ENCODE assay signal across 8 mouse cellular contexts in the genomic region with DNA sequence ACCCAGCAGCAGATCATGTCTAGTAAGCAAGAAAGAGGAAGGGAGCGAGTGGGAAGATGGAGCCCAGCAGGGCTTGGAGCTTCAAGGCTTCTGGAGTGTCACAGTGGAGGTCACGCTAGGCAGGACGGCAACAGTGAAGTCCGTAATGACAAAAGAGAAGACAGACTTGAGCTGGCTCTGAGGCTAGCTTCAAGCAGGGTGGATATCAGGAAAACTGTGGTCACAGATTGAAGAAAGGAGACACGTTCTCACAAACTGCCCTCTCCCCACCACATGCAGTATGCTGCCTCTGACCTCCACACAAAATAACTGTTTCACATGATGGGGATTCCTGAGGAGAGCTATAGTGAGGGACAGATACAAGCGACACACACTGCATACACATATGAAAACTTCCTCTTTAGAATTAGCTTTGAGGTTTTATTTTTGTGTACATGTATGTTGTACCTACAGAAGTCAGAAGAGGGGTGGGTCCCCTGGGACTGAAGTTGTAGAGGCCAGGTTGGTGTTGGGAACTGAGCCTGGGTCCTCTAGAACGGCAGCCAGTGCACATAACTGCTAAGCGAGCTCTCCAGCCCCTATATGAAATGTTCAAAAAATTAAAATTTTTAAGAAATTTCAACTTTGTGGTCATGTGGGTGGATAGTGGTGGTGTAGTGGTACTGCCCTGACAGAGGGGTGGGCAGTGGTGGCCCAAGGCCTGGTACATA. TPM values are rescaled to one million over a fixed set of nuclear protein-coding genes. Genes with fewer than 3 reads are reported as not detected.
DNase-seq lines count a peak whose midpoint lies in the region; ATAC-seq and TF ChIP-seq lines count a peak whose summit lies in the region.

No protein-coding gene starts in this region.

- no peak for TF ChIP-seq RAD21 in CH12.LX (IDR thresholded peaks at IDR 0.05; ENCODE audit: low read depth, low read length)

- no peaks in the 10 kb centered on the region for H3K27me3 ChIP-seq in intestine, embryonic 14.5 days (replicated peaks; ENCODE audit: control insufficient read depth, insufficient read depth, low read length)
- H3K27me3 ChIP-seq in intestine, postnatal 0 days (replicated peaks; ENCODE audit: control insufficient read depth, insufficient read depth, low read length): no peaks in the 10 kb centered on the region
- H3K27me3 ChIP-seq in CH12.LX (replicated peaks): no peaks in the 10 kb centered on the region
- no peaks in the 10 kb centered on the region for H3K27me3 ChIP-seq in liver, embryonic 12.5 days (replicated peaks)

- no peak for TF ChIP-seq EP300 in CH12.LX (IDR thresholded peaks at IDR 0.05; ENCODE audit: low read length)

- H3K9me3 ChIP-seq in intestine, embryonic 14.5 days (ENCODE audit: control insufficient read depth, low read length): no peaks in the 10 kb centered on the region
- no peaks in the 10 kb centered on the region for H3K9me3 ChIP-seq in intestine, postnatal 0 days (ENCODE audit: control insufficient read depth)
- no peaks in the 10 kb centered on the region for H3K9me3 ChIP-seq in CH12.LX (replicated peaks; ENCODE audit: low read length)
- no peaks in the 10 kb centered on the region for H3K9me3 ChIP-seq in liver, embryonic 12.5 days (replicated peaks)

- H3K4me3 ChIP-seq in intestine, embryonic 14.5 days (ENCODE audit: low read depth, low read length): no peak overlapping the region
- no peak overlapping the region for H3K4me3 ChIP-seq in intestine, postnatal 0 days (ENCODE audit: low read depth, low read length)
- no peak overlapping the region for H3K4me3 ChIP-seq in CH12.LX (replicated peaks in 1 of 3; ENCODE audit: low read depth in 2 of 3, low read length in 2 of 3, poor library complexity in 1 of 3)
- H3K4me3 ChIP-seq in liver, embryonic 12.5 days: 0 out of 2 replicates have a peak overlapping the region, but pooled peaks have one; percentile 0

- TF ChIP-seq POLR2A in CH12.LX (IDR thresholded peaks at IDR 0.05; ENCODE audit: low read depth, low read length): no peak

- peaks cover 47% of the 10 kb centered on the region for H3K79me2 ChIP-seq in CH12.LX (replicated peaks; ENCODE audit: control insufficient read depth, extremely low read depth, insufficient read depth, poor library complexity, severe bottlenecking)

- H3K27ac ChIP-seq in intestine, embryonic 14.5 days (ENCODE audit: low read depth): no peak overlapping the region
- H3K27ac ChIP-seq in intestine, postnatal 0 days (ENCODE audit: low read depth, low read length): no peak overlapping the region
- H3K27ac ChIP-seq in CH12.LX (ENCODE audit: insufficient read depth, low read depth): no peak overlapping the region
- no peak overlapping the region for H3K27ac ChIP-seq in liver, embryonic 12.5 days

- in situ Hi-C loops in CH12.LX (cut with MboI; ENCODE audit: low pct_ligation_motif_present, low pct_unique_long_range_greater_than_20kb, low sequenced_read_pairs): no loop called here

- DNase-seq in intestine, embryonic 14.5 days (ENCODE audit: low spot score): no peak
- DNase-seq in A20 (ENCODE audit: low read depth, low spot score) (peak; percentile 67), CH12.LX (ENCODE audit: extremely low read depth) (no peak)
- DNase-seq in adrenal gland, postnatal 36 days: no peak
- DNase-seq in cerebellum, adult 9-10 months: no peak

- H3K9ac ChIP-seq in intestine, embryonic 14.5 days (ENCODE audit: low read length): no peak overlapping the region
- H3K9ac ChIP-seq in intestine, postnatal 0 days (ENCODE audit: low read depth, low read length): no peak overlapping the region
- H3K9ac ChIP-seq in CH12.LX (ENCODE audit: insufficient read depth, low read depth): no peak overlapping the region
- H3K9ac ChIP-seq in liver, embryonic 12.5 days: 0 out of 2 replicates have a peak overlapping the region, but pooled peaks have one; percentile 15

- peaks cover 22% of the 10 kb centered on the region for H3K4me1 ChIP-seq in intestine, embryonic 14.5 days (replicated peaks; ENCODE audit: control insufficient read depth, insufficient read depth, low read length)
- 0 out of 2 replicates have a peak, but pooled peaks cover 2% of the 10 kb centered on the region for H3K4me1 ChIP-seq in intestine, postnatal 0 days (replicated peaks; ENCODE audit: control insufficient read depth, insufficient read depth, low read length)
- H3K4me1 ChIP-seq in CH12.LX (ENCODE audit: control insufficient read depth in 1 of 2, insufficient read depth in 2 of 2): peaks cover 18 to 68% of the 10 kb centered on the region in 2 experiments
- peaks cover 76% of the 10 kb centered on the region for H3K4me1 ChIP-seq in liver, embryonic 12.5 days

- no peak for TF ChIP-seq CTCF in intestine, postnatal 0 days (IDR thresholded peaks at IDR 0.05; ENCODE audit: low read depth)
- TF ChIP-seq CTCF in CH12.LX (conservative IDR thresholded peaks at IDR 0.05 in 1 of 2, IDR thresholded peaks at IDR 0.05 in 1 of 2; ENCODE audit: low read depth in 2 of 2, low read length in 2 of 2): no peak

- ATAC-seq in intestine, embryonic 14.5 days (replicated peaks; ENCODE audit: low FRiP score, low TSS enrichment, low read depth): no peak
- ATAC-seq in intestine, postnatal 0 days: no peak
- no peak for ATAC-seq in liver, embryonic 12.5 days
- ATAC-seq in inflammation-experienced regulatory T-cells, adult 6 months: no peak

- WGBS in intestine, embryonic 14.5 days: 87% methylated on average over 8 of the region's 8 CpGs
- WGBS in intestine, postnatal 0 days: 86% methylated on average over 8 of the region's 8 CpGs
- WGBS in liver, embryonic 12.5 days (ENCODE audit: insufficient replicate concordance): 75% methylated on average over 8 of the region's 8 CpGs

- peak overlapping the region; percentile 92; the same call in 1 of the 2 replicates for H3K4me2 ChIP-seq in intestine, embryonic 14.5 days (ENCODE audit: low read length)
- no peak overlapping the region for H3K4me2 ChIP-seq in intestine, postnatal 0 days (replicated peaks; ENCODE audit: low read depth)
- peak overlapping the region; percentile 80 for H3K4me2 ChIP-seq in CH12.LX (ENCODE audit: insufficient read depth, low read depth, poor library complexity, severe bottlenecking)
- H3K4me2 ChIP-seq in liver, embryonic 12.5 days: peak overlapping the region; percentile 100

- dilution Hi-C loops in CH12.LX (cut with MboI; ENCODE audit: extremely low pct_ligation_motif_present, extremely low pct_unique_long_range_greater_than_20kb, low sequenced_read_pairs): no loop called here

- peaks cover 23% of the 10 kb centered on the region for H3K36me3 ChIP-seq in intestine, embryonic 14.5 days (ENCODE audit: control insufficient read depth, insufficient read depth, low read length)
- H3K36me3 ChIP-seq in intestine, postnatal 0 days (ENCODE audit: control insufficient read depth, insufficient read depth): peaks cover 8% of the 10 kb centered on the region; the same call in 1 of the 2 replicates
- H3K36me3 ChIP-seq in CH12.LX (replicated peaks in 1 of 2; ENCODE audit: control insufficient read depth in 1 of 2, insufficient read depth in 1 of 2, low read length in 1 of 2): peaks cover 20 to 47% of the 10 kb centered on the region in 2 experiments
- peaks cover 17% of the 10 kb centered on the region for H3K36me3 ChIP-seq in liver, embryonic 12.5 days

TF ChIP-seq in CH12.LX, 34 proteins besides CTCF, POLR2A, EP300 and RAD21 (continues in another document):
- no peak for TF ChIP-seq NRF1 (IDR thresholded peaks at IDR 0.05; ENCODE audit: low read depth, low read length)
- no peak for TF ChIP-seq MAX (IDR thresholded peaks at IDR 0.05; ENCODE audit: low read length)
- no peak for TF ChIP-seq ZKSCAN1 (IDR thresholded peaks at IDR 0.05; ENCODE audit: borderline replicate concordance, low read depth, low read length)
- TF ChIP-seq HCFC1 (IDR thresholded peaks at IDR 0.05; ENCODE audit: low read depth, low read length): no peak
- no peak for TF ChIP-seq ELF1 (IDR thresholded peaks at IDR 0.05; ENCODE audit: low read depth, low read length)
- TF ChIP-seq MEF2A (IDR thresholded peaks at IDR 0.05; ENCODE audit: borderline replicate concordance, low read depth, low read length): no peak
- no peak for TF ChIP-seq POLR2AphosphoS2 (IDR thresholded peaks at IDR 0.05; ENCODE audit: low read depth, low read length)
- TF ChIP-seq E2F4 (IDR thresholded peaks at IDR 0.05; ENCODE audit: insufficient replicate concordance, low read depth, low read length): no peak
- no peak for TF ChIP-seq MYC (IDR thresholded peaks at IDR 0.05; ENCODE audit: low read depth, low read length)
- no peak for TF ChIP-seq USF2 (conservative IDR thresholded peaks at IDR 0.05; ENCODE audit: low read depth, low read length)
- no peak for TF ChIP-seq JUN (IDR thresholded peaks at IDR 0.05; ENCODE audit: insufficient read depth, low read depth, low read length)
- no peak for TF ChIP-seq USF1 (IDR thresholded peaks at IDR 0.05; ENCODE audit: low read depth, low read length)
- TF ChIP-seq TBP (conservative IDR thresholded peaks at IDR 0.05; ENCODE audit: low read depth, low read length): no peak
- no peak for TF ChIP-seq GABPA (IDR thresholded peaks at IDR 0.05; ENCODE audit: insufficient replicate concordance, low read depth, low read length)
- no peak for TF ChIP-seq IRF4 (IDR thresholded peaks at IDR 0.05; ENCODE audit: low read depth, low read length)
- TF ChIP-seq UBTF (IDR thresholded peaks at IDR 0.05; ENCODE audit: low read depth, low read length): no peak

RNA-seq across cellular contexts. Expression of a gene that starts 1.9 kb away (rescaled TPM):
- polyA plus RNA-seq in intestine, embryonic 14.5 days (2014; fragmentation: Nextera tagmentation; extraction: Ambion mirVana): 34.1 and 38.0 TPM in 2 replicates
- 6.3 and 6.5 TPM in 2 replicates for polyA plus RNA-seq in intestine, postnatal 0 days (2015; fragmentation: Nextera tagmentation; extraction: Ambion mirVana)
- total RNA-seq in CH12.LX (2012; rRNA removed) (28.7 and 30.7 TPM in 2 replicates), CH12.LX (2014; rRNA removed) (27.8 and 28.3 TPM in 2 replicates)
- polyA plus RNA-seq in CH12.LX (2012; ENCODE audit: insufficient read length, low read depth): 27.7 and 31.6 TPM in 2 replicates
- polyA plus RNA-seq in liver, embryonic 12.5 days (2016; fragmentation: Nextera tagmentation; extraction: Ambion mirVana): 14.3 and 15.1 TPM in 2 replicates
- total RNA-seq in adrenal gland, postnatal 36 days (2021): 10 to 100 TPM; 18.6 to 24.1 TPM
- 10 to 100 TPM in 2 of 3 experiments, 1 to 10 TPM in 1; 9.9 to 15.0 (median 10.6) TPM for polyA plus RNA-seq in inflammation-experienced regulatory T-cells, adult 6 months (2017; shearing (Covaris generic))

RNA-seq across cellular contexts. Expression of a gene that starts 46.1 kb away (rescaled TPM):
- polyA plus RNA-seq in intestine, embryonic 14.5 days (2014; fragmentation: Nextera tagmentation; extraction: Ambion mirVana): 216 and 226 TPM in 2 replicates
- polyA plus RNA-seq in intestine, postnatal 0 days (2015; fragmentation: Nextera tagmentation; extraction: Ambion mirVana): 761 and 762 TPM in 2 replicates
- 76.7 and 98.7 TPM in 2 replicates for total RNA-seq in CH12.LX (2012; rRNA removed)
- total RNA-seq in CH12.LX (2014; rRNA removed): 135 and 143 TPM in 2 replicates
- 216 and 263 TPM in 2 replicates for polyA plus RNA-seq in CH12.LX (2012; ENCODE audit: insufficient read length, low read depth)
- 130 and 132 TPM in 2 replicates for polyA plus RNA-seq in liver, embryonic 12.5 days (2016; fragmentation: Nextera tagmentation; extraction: Ambion mirVana)
- total RNA-seq in adrenal gland, postnatal 36 days (2021): 100 to 1,000 TPM; 173 to 176 TPM
- 100 to 1,000 TPM in 1 of 3 experiments, 10 to 100 TPM in 2; 84.7 to 147 (median 85.4) TPM for polyA plus RNA-seq in inflammation-experienced regulatory T-cells, adult 6 months (2017; shearing (Covaris generic))
